8 mouse cellular contexts compared by ENCODE assay signal in genomic region chr3:53016436-53017340, GRCm38 (mm10). TPM values are rescaled to one million over a fixed set of nuclear protein-coding genes. Genes with fewer than 3 reads are reported as not detected.
DNase-seq lines count a peak whose midpoint lies in the region; ATAC-seq lines count a peak whose summit lies in the region.

Gene Cog6 (minus strand): TSS chr3:53017237.

- peaks cover 31% of the 10 kb centered on the region for H3K36me3 ChIP-seq in megakaryocyte, embryonic 14.5 days (replicated peaks; ENCODE audit: low read length)

- H3K4me3 ChIP-seq in megakaryocyte, embryonic 14.5 days (replicated peaks): peak within 1 kb of the TSS; percentile 93

- peaks cover 6% of the 10 kb centered on the region for H3K27me3 ChIP-seq in megakaryocyte, embryonic 14.5 days (replicated peaks)

- no peaks in the 10 kb centered on the region for H3K9me3 ChIP-seq in megakaryocyte, embryonic 14.5 days

- peak; percentile 99 for ATAC-seq in common myeloid progenitor, adult 5-6 weeks (replicated peaks; ENCODE audit: low read depth, poor library complexity, severe bottlenecking)

- H3K4me1 ChIP-seq in megakaryocyte, embryonic 14.5 days: peaks cover 7% of the 10 kb centered on the region; the same call in 1 of the 2 replicates

- peak; percentile 95 for DNase-seq in ZHBTc4 (ENCODE audit: low read depth, low spot score)
- peak; percentile 55 to 69 for DNase-seq in gastrocnemius, adult 8-10 months (ENCODE audit: low spot score in 2 of 2)
- peak; percentile 77 for DNase-seq in hindlimb bud, embryonic 11.5 days (ENCODE audit: extremely low spot score, low read depth, low spot score)
- peak; percentile 72 to 83 for DNase-seq in left cerebral cortex, adult 8-10 months (ENCODE audit: low spot score in 2 of 2)
- DNase-seq in right cerebral cortex, postnatal 10 days (ENCODE audit: low spot score in 2 of 2): peak; percentile 92 to 94
- DNase-seq in urinary bladder, postnatal 25 days (ENCODE audit: low spot score): peak; percentile 71

RNA-seq across cellular contexts. Expression of gene Cog6, which starts in this region (rescaled TPM):
- 18.2 and 19.5 TPM in 2 replicates for total RNA-seq in common myeloid progenitor, adult 5-6 weeks (2017)
- 10 to 100 TPM; 37.9 to 50.6 (median 45.6) TPM for total RNA-seq in gastrocnemius, adult 8-10 months (2022)
- 10 to 100 TPM; 38.0 to 41.8 (median 39.5) TPM for total RNA-seq in left cerebral cortex, adult 8-10 months (2022)
- 3.8 and 19.6 TPM in 2 replicates for polyA plus RNA-seq in megakaryocyte, embryonic 14.5 days (2012; ENCODE audit: insufficient read depth, low replicate concordance)

Comparison
In these comparisons a context has a peak if more than half of its experiments do, and no peak if none do; other contexts are left out.
1. Peak in every context shown above with its lines: DNase-seq, ATAC-seq and H3K4me3 ChIP-seq.